Mouse (Mus musculus) embryonic facial prominence, embryonic 14.5 days (tissue): ENCODE measurements around the gene Jchain. TPM values are rescaled to one million over a fixed set of nuclear protein-coding genes. Genes with fewer than 3 reads are reported as not detected.

Source experiments
- ATAC-seq: fragments of 200-750 bp; cut with Nextera tagmentation; 2 replicates; pipeline ENCODE4 v1.8.0; 2017; ENCODE audit warnings: low read depth, moderate number of reproducible peaks, moderate TSS enrichment
- DNase-seq: peaks from one replicate; pipeline ENCODE4 v3.0.0-alpha.2; 2015; ENCODE audit warnings: low spot score
- H3K27ac ChIP-seq: fragments of 300-500 bp; sonication (generic); replicated peaks from 2 replicates; pipeline ENCODE4 v1.5.1; 2014; ENCODE audit warnings: low read depth, mild to moderate bottlenecking, low read length, moderate library complexity
- H3K27me3 ChIP-seq: fragments of 300-500 bp; sonication (generic); replicated peaks from 2 replicates; pipeline ENCODE4 v1.6.1; 2014; ENCODE audit warnings: low read length; ENCODE audit not compliant: control insufficient read depth, insufficient read depth
- H3K36me3 ChIP-seq: fragments of 300-500 bp; sonication (generic); 2 replicates; pipeline ENCODE4 v1.6.1; 2014; ENCODE audit warnings: low read length, mixed read lengths; ENCODE audit not compliant: control insufficient read depth, insufficient read depth
- H3K4me1 ChIP-seq: fragments of 300-500 bp; sonication (generic); 2 replicates; pipeline ENCODE4 v1.6.1; 2014; ENCODE audit warnings: antibody characterized with exemption, low read length; ENCODE audit not compliant: control insufficient read depth, insufficient read depth
- H3K4me2 ChIP-seq: fragments of 300-500 bp; sonication (generic); 2 replicates; pipeline ENCODE4 v1.6.1; 2014; ENCODE audit warnings: low read depth, mild to moderate bottlenecking, low read length, moderate library complexity, mixed read lengths
- H3K4me3 ChIP-seq: fragments of 300-500 bp; sonication (generic); 2 replicates; pipeline ENCODE4 v1.5.1; 2014; ENCODE audit warnings: low read depth, mild to moderate bottlenecking, low read length
- H3K9ac ChIP-seq: fragments of 300-500 bp; sonication (generic); 2 replicates; pipeline ENCODE4 v1.6.1; 2014; ENCODE audit warnings: low read depth, mild to moderate bottlenecking, low read length, moderate library complexity, mixed read lengths
- H3K9me3 ChIP-seq: fragments of 300-500 bp; sonication (generic); 2 replicates; pipeline ENCODE4 v1.6.1; 2016; ENCODE audit warnings: low read length; ENCODE audit not compliant: control insufficient read depth
- WGBS: fragments of 180-500 bp; shearing (Covaris S2); extraction: QIAGEN DNeasy Blood & Tissue Kit; methylation state at CpG from one replicate; pipeline ENCODE4 v1.1.7; 2014; 5-methylcytosine and 5-hydroxymethylcytosine counted together
- polyA plus RNA-seq: library from polyadenylated mRNA; unstranded; fragments of >200 nt; fragmentation: Nextera tagmentation; extraction: Ambion mirVana; gene quantifications from 2 replicates; pipeline ENCODE4 v1.2.1, GENCODE M21; 2014

Gene Jchain
- polyA plus RNA-seq, 1 experiment from 2014 or later: 0.36 TPM

- H3K27me3 ChIP-seq: no peaks in the 10 kb centered on the region
- H3K4me2 ChIP-seq: no peak overlapping the region
- DNase-seq: no peak
- 74% methylated on average over 2 of the region's 2 CpGs for WGBS
- ATAC-seq: no peak
- H3K4me3 ChIP-seq: no peak overlapping the region
- H3K27ac ChIP-seq: no peak overlapping the region
- no peaks in the 10 kb centered on the region for H3K36me3 ChIP-seq
- no peak overlapping the region for H3K9ac ChIP-seq
- H3K4me1 ChIP-seq: no peaks in the 10 kb centered on the region
- H3K9me3 ChIP-seq: no peaks in the 10 kb centered on the region
These were observed 38.7 kb downstream of the Jchain start for GRCm38 (mm10) chr5:88489004-88489403.

GRCm38 (mm10) chr5:88487675-88488074 is 40.0 kb downstream of the Jchain start, which contains the start of gene Enam:
TSS of gene Enam (plus strand) at chr5:88487975.
- no peak within 1 kb of the TSS for H3K4me3 ChIP-seq
- no peaks in the 10 kb centered on the region for H3K9me3 ChIP-seq
- no peak within 1 kb of the TSS for H3K9ac ChIP-seq
- H3K4me2 ChIP-seq: no peak within 1 kb of the TSS
- H3K36me3 ChIP-seq: no peaks in the 10 kb centered on the region
- ATAC-seq (no peak), DNase-seq (no peak)
- H3K27me3 ChIP-seq: no peaks in the 10 kb centered on the region
- no peak within 1 kb of the TSS for H3K27ac ChIP-seq
- H3K4me1 ChIP-seq: no peaks in the 10 kb centered on the region

Other genes with a start within 250 kb of the Jchain start
- not detected in 2 replicates for gene Prol1, start 210.6 kb downstream of the Jchain start, polyA plus RNA-seq
- 0.47 TPM in 1 of 2 replicates, not detected in the other for gene Amtn, start 151.8 kb downstream of the Jchain start, polyA plus RNA-seq
- 6.2 and 10.6 TPM in 2 replicates for gene Ambn, start 71.9 kb downstream of the Jchain start, polyA plus RNA-seq
- 0.07 TPM in 1 of 2 replicates, not detected in the other for gene Enam, start 39.9 kb downstream of the Jchain start, polyA plus RNA-seq
- gene Utp3, start 26.6 kb upstream of the Jchain start, polyA plus RNA-seq: 55.3 and 55.7 TPM in 2 replicates
- gene Rufy3, start 37.1 kb upstream of the Jchain start, polyA plus RNA-seq: 16.9 and 18.7 TPM in 2 replicates
- gene Grsf1, start 148.3 kb upstream of the Jchain start, polyA plus RNA-seq: 64.1 and 64.6 TPM in 2 replicates
- 14.3 and 16.1 TPM in 2 replicates for gene Mob1b, start 193.0 kb upstream of the Jchain start, polyA plus RNA-seq
- gene Dck, start 237.1 kb upstream of the Jchain start, polyA plus RNA-seq: 36.9 and 41.6 TPM in 2 replicates